Mouse (Mus musculus) ES-E14 (cell line): ENCODE data around the gene Gtpbp8.

Experiments used
- CHD2 ChIP-seq: IDR thresholded peaks from 2 replicates; pipeline ENCODE4 v1.6.1; 2014; ENCODE audit warnings: mild to moderate bottlenecking, low read depth, low read length, inconsistent platforms
- MAFK ChIP-seq: IDR thresholded peaks from 2 replicates; pipeline ENCODE4 v1.6.1; 2014; ENCODE audit warnings: mild to moderate bottlenecking, low read depth, low read length, inconsistent platforms; ENCODE audit not compliant: insufficient read depth
- ZC3H11A ChIP-seq: IDR thresholded peaks from 2 replicates; pipeline ENCODE4 v1.6.1; 2012; ENCODE audit warnings: low read depth, mild to moderate bottlenecking, inconsistent platforms, low read length, borderline replicate concordance
- ZNF384 ChIP-seq: IDR thresholded peaks from 2 replicates; pipeline ENCODE4 v1.6.1; 2012; ENCODE audit warnings: low read depth, low read length, inconsistent platforms

- TF ChIP-seq CHD2 (no peak), MAFK (no peak), ZC3H11A (no peak), ZNF384 (no peak)
Observed at GRCm38 (mm10) chr16:44695859-44696620, 50.1 kb downstream of the Gtpbp8 start.
